Mouse (Mus musculus) MEL (cell line): Measurements from ENCODE around the gene Sox10.

Source experiments
- CTCF ChIP-seq, 3 experiments: IDR thresholded peaks in 2 of 3; conservative IDR thresholded peaks in 1 of 3; 2 replicates each; pipeline ENCODE4 v1.5.1; 2011 to 2012; ENCODE audit warnings: low read length in 3 of 3, low read depth in 2 of 3, mild to moderate bottlenecking in 2 of 3, improper control_type of control experiment in 1 of 3, inconsistent platforms in 1 of 3, mixed read lengths in 1 of 3, moderate library complexity in 1 of 3; ENCODE audit not compliant: control insufficient read depth in 1 of 3, insufficient read depth in 1 of 3, poor library complexity in 1 of 3, severe bottlenecking in 1 of 3
- EP300 ChIP-seq, 2 experiments: IDR thresholded peaks; 2 replicates each; pipeline ENCODE4 v1.6.1; 2011; ENCODE audit warnings: improper control_type of control experiment in 2 of 2, low read length in 2 of 2, low read depth in 1 of 2, mild to moderate bottlenecking in 1 of 2
- HCFC1 ChIP-seq: IDR thresholded peaks from 2 replicates; pipeline ENCODE4 v1.6.1; 2012; ENCODE audit warnings: low read depth, mild to moderate bottlenecking, inconsistent platforms, low read length, improper control_type of control experiment, moderate library complexity
- MXI1 ChIP-seq: IDR thresholded peaks from 2 replicates; pipeline ENCODE4 v1.6.1; 2011; ENCODE audit warnings: mild to moderate bottlenecking, low read depth, low read length, improper control_type of control experiment
- POLR2A ChIP-seq, 2 experiments: IDR thresholded peaks; 2 replicates each; pipeline ENCODE4 v1.6.1; 2011 to 2012; ENCODE audit warnings: low read length in 2 of 2, mild to moderate bottlenecking in 2 of 2, control low read depth in 1 of 2, improper control_type of control experiment in 1 of 2, low read depth in 1 of 2, moderate library complexity in 1 of 2; ENCODE audit not compliant: control insufficient read depth in 1 of 2, insufficient read depth in 1 of 2, poor library complexity in 1 of 2
- POLR2AphosphoS2 ChIP-seq: IDR thresholded peaks from 2 replicates; pipeline ENCODE4 v1.6.1; 2011; ENCODE audit warnings: low read length, improper control_type of control experiment
- RCOR1 ChIP-seq: IDR thresholded peaks from 2 replicates; pipeline ENCODE4 v1.6.1; 2012; ENCODE audit warnings: low read depth, mild to moderate bottlenecking, inconsistent platforms, low read length, improper control_type of control experiment
- TAL1 ChIP-seq: IDR thresholded peaks from 2 replicates; pipeline ENCODE4 v1.6.1; 2012; ENCODE audit warnings: mild to moderate bottlenecking, inconsistent platforms, low read length, moderate library complexity, mixed read lengths
- USF1 ChIP-seq: IDR thresholded peaks from 2 replicates; pipeline ENCODE4 v1.6.1; 2014; ENCODE audit warnings: low read depth, mild to moderate bottlenecking, inconsistent platforms, low read length, improper control_type of control experiment, moderate library complexity
- USF2 ChIP-seq, 2 experiments: IDR thresholded peaks; 2 replicates each; pipeline ENCODE4 v1.6.1; 2011 to 2012; ENCODE audit warnings: improper control_type of control experiment in 2 of 2, low read length in 2 of 2, borderline replicate concordance in 1 of 2, inconsistent platforms in 1 of 2, low read depth in 1 of 2, mild to moderate bottlenecking in 1 of 2; ENCODE audit not compliant: insufficient read depth in 1 of 2

DNA sequence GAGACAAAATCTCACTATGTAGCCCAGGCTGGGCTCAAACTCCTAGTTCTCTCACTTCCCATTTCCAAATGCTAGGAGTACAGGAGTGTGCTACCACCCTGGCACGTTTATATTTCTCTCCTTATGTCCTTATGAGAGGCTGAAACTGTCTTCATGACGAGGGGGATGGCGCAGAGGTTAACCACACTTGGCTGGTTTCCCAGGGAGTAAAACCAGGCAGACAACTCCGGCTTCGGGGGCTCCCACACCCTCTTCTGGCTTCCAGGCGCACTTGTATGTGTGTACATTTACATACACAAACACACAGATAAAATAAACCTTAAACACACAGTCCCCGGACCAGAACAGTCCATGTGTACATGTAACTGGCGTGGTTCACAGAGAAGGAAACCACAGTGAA, 21.0 kb downstream of the Sox10 start:
- TF ChIP-seq CTCF (IDR thresholded peaks at IDR 0.05 in 2 of 3, conservative IDR thresholded peaks at IDR 0.05 in 1 of 3; ENCODE audit: control insufficient read depth in 1 of 3, insufficient read depth in 1 of 3, low read depth in 2 of 3, low read length in 3 of 3, poor library complexity in 1 of 3, severe bottlenecking in 1 of 3) (no peak), USF2 (IDR thresholded peaks at IDR 0.05; ENCODE audit: borderline replicate concordance in 1 of 2, insufficient read depth in 1 of 2, low read depth in 1 of 2, low read length in 2 of 2) (no peak), USF1 (no peak), EP300 (IDR thresholded peaks at IDR 0.05; ENCODE audit: low read depth in 1 of 2, low read length in 2 of 2) (no peak), POLR2AphosphoS2 (no peak), HCFC1 (no peak), TAL1 (no peak), RCOR1 (no peak), MXI1 (no peak), POLR2A (IDR thresholded peaks at IDR 0.05; ENCODE audit: control insufficient read depth in 1 of 2, insufficient read depth in 1 of 2, low read depth in 1 of 2, low read length in 2 of 2, poor library complexity in 1 of 2) (no peak)
